Mouse (Mus musculus): ENCODE results near the gene Gm3500.
"Not testable (repeated sequence)": the region's sequence is repeated elsewhere in the genome, so short reads cannot be mapped to it uniquely, and the experiment has no call there.

Gm3500 gene

DNA sequence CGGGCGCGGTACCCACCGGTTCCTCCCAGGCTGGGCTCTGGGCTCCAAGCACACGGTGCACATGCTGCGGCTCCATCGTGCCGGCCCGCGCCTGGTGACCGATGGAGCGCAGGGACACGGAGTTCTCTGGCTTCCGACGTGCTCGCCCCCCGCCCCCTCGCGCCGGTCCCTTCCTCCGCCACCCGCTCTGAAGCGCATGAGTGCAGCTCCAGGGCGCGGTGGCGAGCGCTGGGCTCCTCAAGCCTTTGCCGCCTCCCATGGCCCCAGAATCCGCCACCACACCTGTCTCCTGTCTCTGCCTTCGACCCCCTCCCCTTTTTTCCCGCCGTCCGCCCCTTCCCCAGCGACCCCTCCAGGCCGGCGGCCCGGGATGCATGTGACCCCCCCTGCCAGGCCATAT lies at the start of gene Gm3500:
Gene Gm3500, minus strand, starts transcription at position 101 of the 400 bp plus-strand sequence.
- not testable (repeated sequence) for DNase-seq (ENCODE audit: low spot score)

DNA sequence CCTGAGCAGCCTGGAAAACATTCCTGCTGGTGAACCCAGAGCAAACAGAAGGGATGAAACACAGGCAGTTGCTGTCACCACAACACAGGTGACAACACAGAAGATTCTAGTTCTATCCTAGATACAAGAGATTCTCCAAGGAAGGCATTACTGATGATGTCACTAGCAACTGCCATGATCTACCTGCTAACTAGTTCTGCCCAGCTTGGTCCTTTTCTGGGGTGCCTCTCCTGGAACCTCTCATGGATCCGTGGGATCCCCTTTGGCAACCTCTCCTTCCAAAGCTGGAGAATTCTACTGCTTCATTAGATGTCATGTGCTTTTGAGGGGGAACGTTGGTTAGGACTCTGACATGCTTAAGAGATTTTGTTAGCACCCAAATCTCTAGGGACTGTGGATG lies 54.0 kb downstream of the Gm3500 start, which contains the start of gene Gm3542:
Gene Gm3542, minus strand, starts transcription at position 101 of the 400 bp plus-strand sequence.
- DNase-seq (ENCODE audit: low spot score): not testable (repeated sequence)
